ENCODE assay signal across 14 mouse cellular contexts in the genomic region with DNA sequence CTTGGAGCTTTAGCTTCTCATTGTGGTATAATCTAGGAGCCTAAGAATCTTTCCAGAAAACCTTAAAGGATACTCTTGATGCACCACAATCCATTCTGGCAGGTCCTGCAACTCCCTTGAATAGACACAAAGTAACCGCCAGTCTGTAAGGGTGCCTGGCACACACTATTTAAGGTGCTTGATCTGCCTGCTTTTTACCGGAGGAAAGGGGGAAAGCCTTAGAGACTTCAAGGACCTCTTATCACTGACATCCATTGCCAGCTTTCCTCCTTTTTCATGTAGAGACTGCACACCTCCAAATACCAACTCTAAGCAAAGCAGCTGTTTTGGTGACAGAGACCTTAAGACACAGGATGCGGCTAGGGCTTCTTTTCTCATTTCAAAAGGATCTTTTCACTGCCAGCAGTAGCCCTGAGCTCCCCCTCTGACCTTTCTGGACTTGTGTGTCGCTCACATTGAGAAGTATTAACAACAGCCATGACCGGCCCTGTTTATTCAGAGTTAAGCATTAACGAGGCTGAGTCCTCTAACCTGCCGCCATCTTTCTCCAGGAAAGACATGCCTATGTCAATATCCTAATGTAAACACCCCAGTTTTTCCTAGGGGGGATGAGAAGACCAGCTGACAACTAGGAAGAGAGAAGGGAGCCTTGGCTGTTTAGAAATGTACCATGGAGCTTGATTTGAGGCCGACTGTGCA.
DNase-seq lines count a peak whose midpoint lies in the region; ATAC-seq lines count a peak whose summit lies in the region.
"Had no signal": no experiment of that assay in that cellular context is flagged by ENCODE, and none has a peak within 500 bp of the region (broad histone marks: within the 10 kb centered on the region; RNA-seq: fewer than 3 reads in every experiment).

No protein-coding gene starts in this region.

- no peak overlapping the region for H3K4me3 ChIP-seq in lung, embryonic 15.5 days
- no peak overlapping the region for H3K4me3 ChIP-seq in kidney, embryonic 16.5 days (ENCODE audit: low read length)
- no peak overlapping the region for H3K4me3 ChIP-seq in liver, embryonic 11.5 days (ENCODE audit: low read depth, low read length)
- no peak overlapping the region for H3K4me3 ChIP-seq in stomach, embryonic 14.5 days (ENCODE audit: low read depth, low read length)
- H3K4me3 ChIP-seq: heart, embryonic 13.5 days; hindbrain, embryonic 12.5 days; limb, embryonic 12.5 days had no signal

- ATAC-seq in lung, embryonic 15.5 days (ENCODE audit: borderline replicate concordance, extremely low read depth, low FRiP score, low TSS enrichment): peak; percentile 62; the same call in 1 of the 2 replicates
- peak; percentile 69; the same call in 1 of the 2 replicates for ATAC-seq in kidney, embryonic 16.5 days (ENCODE audit: low FRiP score, low TSS enrichment)
- peak; percentile 53; the same call in 1 of the 2 replicates for ATAC-seq in liver, embryonic 11.5 days (replicated peaks; ENCODE audit: low FRiP score)
- peak; percentile 87; the same call in 1 of the 2 replicates for ATAC-seq in stomach, embryonic 14.5 days (ENCODE audit: insufficient number of reproducible peaks, insufficient read depth, low FRiP score, low read depth)

- H3K27ac ChIP-seq in lung, embryonic 15.5 days: peak overlapping the region; percentile 76
- H3K27ac ChIP-seq in kidney, embryonic 16.5 days (ENCODE audit: low read length): 0 out of 2 replicates have a peak overlapping the region, but pooled peaks have one; percentile 23
- peak overlapping the region; percentile 70 for H3K27ac ChIP-seq in liver, embryonic 11.5 days (ENCODE audit: low read depth, low read length)
- peak overlapping the region; percentile 56; the same call in 1 of the 2 replicates for H3K27ac ChIP-seq in stomach, embryonic 14.5 days (ENCODE audit: low read length)
- H3K27ac ChIP-seq: heart, embryonic 13.5 days; hindbrain, embryonic 12.5 days; limb, embryonic 12.5 days had no signal

- peaks cover 36% of the 10 kb centered on the region for H3K4me1 ChIP-seq in lung, embryonic 15.5 days
- H3K4me1 ChIP-seq in kidney, embryonic 16.5 days (ENCODE audit: insufficient read depth, low read length): peaks cover 8% of the 10 kb centered on the region
- no peaks in the 10 kb centered on the region for H3K4me1 ChIP-seq in liver, embryonic 11.5 days (replicated peaks; ENCODE audit: control insufficient read depth, insufficient read depth, low read length)
- H3K4me1 ChIP-seq in stomach, embryonic 14.5 days (ENCODE audit: control insufficient read depth, insufficient read depth, low read length): peaks cover 7% of the 10 kb centered on the region; the same call in 1 of the 2 replicates
- H3K4me1 ChIP-seq: limb, embryonic 12.5 days had no signal

- no peaks in the 10 kb centered on the region for H3K36me3 ChIP-seq in lung, embryonic 15.5 days
- no peaks in the 10 kb centered on the region for H3K36me3 ChIP-seq in kidney, embryonic 16.5 days (ENCODE audit: insufficient read depth, low read length)
- H3K36me3 ChIP-seq in liver, embryonic 11.5 days (ENCODE audit: control insufficient read depth, insufficient read depth, low read length): no peaks in the 10 kb centered on the region
- no peaks in the 10 kb centered on the region for H3K36me3 ChIP-seq in stomach, embryonic 14.5 days (ENCODE audit: control insufficient read depth, insufficient read depth, low read length)
- H3K36me3 ChIP-seq: heart, embryonic 13.5 days; hindbrain, embryonic 12.5 days; limb, embryonic 12.5 days had no signal

- H3K9ac ChIP-seq in lung, embryonic 15.5 days: no peak overlapping the region
- H3K9ac ChIP-seq in kidney, embryonic 16.5 days (replicated peaks; ENCODE audit: low read length): no peak overlapping the region
- no peak overlapping the region for H3K9ac ChIP-seq in liver, embryonic 11.5 days (ENCODE audit: low read depth, low read length)
- H3K9ac ChIP-seq in stomach, embryonic 14.5 days (replicated peaks; ENCODE audit: low read depth, low read length): no peak overlapping the region
- H3K9ac ChIP-seq: heart, embryonic 13.5 days; hindbrain, embryonic 12.5 days; limb, embryonic 12.5 days had no signal

- WGBS in lung, embryonic 15.5 days: 43% methylated on average over 8 of the region's 8 CpGs
- WGBS in kidney, embryonic 16.5 days: 58% methylated on average over 8 of the region's 8 CpGs
- 69% methylated on average over 8 of the region's 8 CpGs for WGBS in liver, embryonic 11.5 days
- WGBS in stomach, embryonic 14.5 days: 42% methylated on average over 8 of the region's 8 CpGs

- H3K4me2 ChIP-seq in lung, embryonic 15.5 days: peak overlapping the region; percentile 37
- no peak overlapping the region for H3K4me2 ChIP-seq in kidney, embryonic 16.5 days (replicated peaks; ENCODE audit: low read depth, low read length)
- H3K4me2 ChIP-seq in liver, embryonic 11.5 days: no peak overlapping the region; the same call in 1 of the 2 replicates
- H3K4me2 ChIP-seq in stomach, embryonic 14.5 days (replicated peaks; ENCODE audit: low read depth, low read length): 0 out of 2 replicates have a peak overlapping the region, but pooled peaks have one; percentile 1
- H3K4me2 ChIP-seq: heart, embryonic 13.5 days; hindbrain, embryonic 12.5 days; limb, embryonic 12.5 days had no signal

- intact Hi-C loops in left cerebral cortex, postnatal 36 days (cut with DNase I): no loop called here

- H3K27me3 ChIP-seq in lung, embryonic 15.5 days: no peaks in the 10 kb centered on the region
- no peaks in the 10 kb centered on the region for H3K27me3 ChIP-seq in kidney, embryonic 16.5 days (ENCODE audit: insufficient read depth, low read length)
- no peaks in the 10 kb centered on the region for H3K27me3 ChIP-seq in liver, embryonic 11.5 days (replicated peaks; ENCODE audit: control insufficient read depth, insufficient read depth, low read length)
- no peaks in the 10 kb centered on the region for H3K27me3 ChIP-seq in stomach, embryonic 14.5 days (ENCODE audit: control insufficient read depth, insufficient read depth, low read length)
- H3K27me3 ChIP-seq: heart, embryonic 13.5 days; hindbrain, embryonic 12.5 days; limb, embryonic 12.5 days had no signal

- H3K9me3 ChIP-seq in lung, embryonic 15.5 days: no peaks in the 10 kb centered on the region
- no peaks in the 10 kb centered on the region for H3K9me3 ChIP-seq in kidney, embryonic 16.5 days (ENCODE audit: low read length)
- H3K9me3 ChIP-seq in liver, embryonic 11.5 days (ENCODE audit: control insufficient read depth, low read length): no peaks in the 10 kb centered on the region
- H3K9me3 ChIP-seq in stomach, embryonic 14.5 days (ENCODE audit: control insufficient read depth, low read depth, low read length): no peaks in the 10 kb centered on the region
- H3K9me3 ChIP-seq: heart, embryonic 13.5 days; hindbrain, embryonic 12.5 days; limb, embryonic 12.5 days had no signal

- no peak for DNase-seq in lung, postnatal 10 days
- no peak for DNase-seq in liver, embryonic 11.5 days (ENCODE audit: low spot score)
- no peak for DNase-seq in spleen, postnatal 14 days (ENCODE audit: low spot score in 2 of 2)
- no peak for DNase-seq in left cerebral cortex, postnatal 36 days (ENCODE audit: low spot score in 2 of 2)
- DNase-seq in cerebellum, postnatal 4 days (ENCODE audit: low spot score in 2 of 2): no peak
- DNase-seq: cerebellum, postnatal 25 days; gastrocnemius, postnatal 36 days; thymus, adult 18-20 months had no signal

Comparison
In these comparisons a context has a peak if more than half of its experiments do, and no peak if none do; other contexts are left out.
1. H3K27ac ChIP-seq: peak in every context shown above with its lines; median percentile 76 in lung, embryonic 15.5 days; 70 in liver, embryonic 11.5 days; 56 in stomach, embryonic 14.5 days; 23 in kidney, embryonic 16.5 days.
2. H3K4me2 ChIP-seq: peak in lung, embryonic 15.5 days (single experiment) and stomach, embryonic 14.5 days (single experiment); none in kidney, embryonic 16.5 days (single experiment) and liver, embryonic 11.5 days (single experiment).
3. Peak in every context shown above with its lines, with median percentiles within 50 percentile points of each other: ATAC-seq.